Mouse (Mus musculus): ENCODE results near the gene Grb2.

DNA sequence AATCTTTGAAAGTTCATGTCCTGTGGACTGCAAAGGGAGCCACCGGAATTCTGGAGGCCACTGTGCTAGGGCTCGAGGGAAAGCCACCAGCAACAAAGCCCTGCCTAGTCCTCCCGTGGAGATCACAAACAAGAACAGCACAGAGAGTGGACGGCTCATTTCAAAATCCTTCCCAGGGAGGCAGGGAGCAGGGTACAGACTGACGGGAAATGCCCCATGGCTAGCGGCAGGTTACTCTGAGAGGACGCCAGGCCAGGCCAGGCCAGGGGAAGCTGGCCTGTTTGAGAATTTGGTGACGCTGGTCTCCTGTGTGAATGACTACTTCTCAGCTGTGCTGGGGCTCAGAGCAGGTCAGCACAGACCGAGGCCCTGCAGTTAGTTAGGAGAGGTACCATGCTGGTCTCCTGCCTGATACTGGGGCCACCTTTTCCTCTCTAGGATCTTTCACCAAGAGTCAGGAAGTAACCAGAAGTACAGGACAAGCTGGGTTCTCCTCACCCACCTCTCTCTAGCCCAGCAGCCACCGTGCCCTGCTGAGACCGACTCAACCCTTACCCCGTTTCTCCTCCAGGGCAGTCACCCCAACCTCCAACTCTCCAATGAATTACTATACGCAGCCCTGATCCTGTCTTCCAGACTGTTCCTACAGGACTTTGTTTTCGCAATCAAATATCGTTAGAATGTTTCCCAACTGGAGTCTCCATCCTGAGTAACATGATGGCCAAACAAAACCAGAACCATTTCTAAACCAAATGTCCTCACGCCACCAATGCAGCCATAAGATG lies 89.5 kb downstream of the Grb2 start:
- TF ChIP-seq CTCF (IDR thresholded peaks at IDR 0.05; ENCODE audit: insufficient read depth, low read depth, low read length): no peak
- no peak for TF ChIP-seq POLR2A (IDR thresholded peaks at IDR 0.05; ENCODE audit: insufficient read depth, low read depth, low read length)
